In genomic region chr17:49368476-49369269, GRCm38 (mm10) we compare ENCODE assay signal across 32 mouse cellular contexts. TPM values are rescaled to one million over a fixed set of nuclear protein-coding genes. Genes with fewer than 3 reads are reported as not detected.
A peak's percentile ranks its signal among the peaks of the same experiment; 100 is the strongest.
DNase-seq lines count a peak whose midpoint lies in the region; ATAC-seq and TF ChIP-seq lines count a peak whose summit lies in the region.
"Had no signal": no experiment of that assay in that cellular context is flagged by ENCODE, and none has a peak within 500 bp of the region (broad histone marks: within the 10 kb centered on the region; RNA-seq: fewer than 3 reads in every experiment).

No protein-coding gene starts in this region.

- WGBS in liver, embryonic 15.5 days (ENCODE audit: insufficient replicate concordance): 29% methylated on average over 2 of the region's 2 CpGs
- WGBS in intestine, embryonic 15.5 days: 90% methylated on average over 2 of the region's 2 CpGs
- WGBS in liver, postnatal 0 days (ENCODE audit: insufficient replicate concordance): 74% methylated on average over 2 of the region's 2 CpGs

- DNase-seq in liver: no peak
- DNase-seq in ZHBTc4 (ENCODE audit: low read depth, low spot score): peak; percentile 25
- DNase-seq in liver, postnatal 0 days: no peak
- DNase-seq in adrenal gland, adult 2 months: no peak
- no peak for DNase-seq in spleen, adult 18-20 months
- DNase-seq: adrenal gland, postnatal 14 days; B cell, adult 2 months; cerebellum, adult 11 months; cerebellum, adult 2 months; cerebellum, adult 9-11 months; cerebellum, postnatal 25 days; gastrocnemius, adult 2 months; gastrocnemius, postnatal 14 days; heart, adult 18-20 months; heart, postnatal 10 days; heart, postnatal 36 days had no signal

- no peak overlapping the region for H3K4me2 ChIP-seq in liver, embryonic 15.5 days
- no peak overlapping the region for H3K4me2 ChIP-seq in intestine, embryonic 15.5 days (replicated peaks)
- no peak overlapping the region for H3K4me2 ChIP-seq in liver, postnatal 0 days (ENCODE audit: low read depth, low read length)
- H3K4me2 ChIP-seq: embryonic facial prominence, embryonic 12.5 days; embryonic facial prominence, embryonic 15.5 days; forebrain, embryonic 13.5 days; heart, embryonic 12.5 days; heart, embryonic 15.5 days; hindbrain, embryonic 13.5 days had no signal

- peak overlapping the region; percentile 61; the same call in 1 of the 2 replicates for H3K27ac ChIP-seq in liver, embryonic 15.5 days (replicated peaks)
- H3K27ac ChIP-seq in intestine, embryonic 15.5 days: no peak overlapping the region
- peak overlapping the region; percentile 92 for H3K27ac ChIP-seq in liver, postnatal 0 days (ENCODE audit: low read depth)
- H3K27ac ChIP-seq: embryonic facial prominence, embryonic 12.5 days; embryonic facial prominence, embryonic 15.5 days; forebrain, embryonic 10.5 days; forebrain, embryonic 13.5 days; gastrocnemius, adult 2 months; heart, embryonic 15.5 days; hindbrain, embryonic 10.5 days; hindbrain, embryonic 13.5 days had no signal

- H3K9me3 ChIP-seq in liver, embryonic 15.5 days (replicated peaks): no peaks in the 10 kb centered on the region
- H3K9me3 ChIP-seq in intestine, embryonic 15.5 days: no peaks in the 10 kb centered on the region
- H3K9me3 ChIP-seq in liver, postnatal 0 days (ENCODE audit: low read length): no peaks in the 10 kb centered on the region
- H3K9me3 ChIP-seq: embryonic facial prominence, embryonic 12.5 days; embryonic facial prominence, embryonic 15.5 days; forebrain, embryonic 10.5 days; forebrain, embryonic 13.5 days; heart, embryonic 12.5 days; heart, embryonic 15.5 days; hindbrain, embryonic 10.5 days; hindbrain, embryonic 13.5 days had no signal

- H3K36me3 ChIP-seq in liver, embryonic 15.5 days (replicated peaks): no peaks in the 10 kb centered on the region
- H3K36me3 ChIP-seq in intestine, embryonic 15.5 days: no peaks in the 10 kb centered on the region
- no peaks in the 10 kb centered on the region for H3K36me3 ChIP-seq in liver, postnatal 0 days (replicated peaks; ENCODE audit: insufficient read depth, low read length)
- H3K36me3 ChIP-seq: embryonic facial prominence, embryonic 12.5 days; embryonic facial prominence, embryonic 15.5 days; forebrain, embryonic 10.5 days; G1E; heart, embryonic 12.5 days; heart, embryonic 15.5 days; hindbrain, embryonic 10.5 days; hindbrain, embryonic 13.5 days had no signal

- ATAC-seq in liver, embryonic 15.5 days (ENCODE audit: insufficient read depth): peak; percentile 80
- peak; percentile 56 for ATAC-seq in intestine, embryonic 15.5 days
- ATAC-seq in liver, postnatal 0 days: peak; percentile 95
- no peak for ATAC-seq in erythroblast, adult 5-6 weeks (replicated peaks; ENCODE audit: low FRiP score, poor library complexity, severe bottlenecking)
- ATAC-seq: forebrain, embryonic 13.5 days; forebrain, embryonic 16.5 days; hindbrain, embryonic 16.5 days had no signal

- no peak overlapping the region for H3K9ac ChIP-seq in liver, embryonic 15.5 days
- H3K9ac ChIP-seq in intestine, embryonic 15.5 days: no peak overlapping the region
- H3K9ac ChIP-seq in liver, postnatal 0 days (replicated peaks): no peak overlapping the region
- H3K9ac ChIP-seq: embryonic facial prominence, embryonic 12.5 days; embryonic facial prominence, embryonic 15.5 days; forebrain, embryonic 13.5 days; heart, embryonic 12.5 days; heart, embryonic 15.5 days; hindbrain, embryonic 13.5 days had no signal

- no peaks in the 10 kb centered on the region for H3K27me3 ChIP-seq in liver, embryonic 15.5 days
- no peaks in the 10 kb centered on the region for H3K27me3 ChIP-seq in intestine, embryonic 15.5 days (replicated peaks)
- no peaks in the 10 kb centered on the region for H3K27me3 ChIP-seq in liver, postnatal 0 days (ENCODE audit: insufficient read depth, low read length)
- H3K27me3 ChIP-seq: CH12.LX; embryonic facial prominence, embryonic 12.5 days; embryonic facial prominence, embryonic 15.5 days; forebrain, embryonic 13.5 days; heart, embryonic 15.5 days had no signal

- TF ChIP-seq CTCF in liver, postnatal 0 days (IDR thresholded peaks at IDR 0.05; ENCODE audit: low read depth): no peak

- peak; percentile 77 for TF ChIP-seq EP300 in liver, postnatal 0 days (IDR thresholded peaks at IDR 0.05; ENCODE audit: low read depth)

- H3K4me3 ChIP-seq in liver, embryonic 15.5 days (replicated peaks): no peak overlapping the region
- no peak overlapping the region for H3K4me3 ChIP-seq in intestine, embryonic 15.5 days (replicated peaks)
- H3K4me3 ChIP-seq in liver, postnatal 0 days (ENCODE audit: low read depth, low read length): no peak overlapping the region
- H3K4me3 ChIP-seq: embryonic facial prominence, embryonic 12.5 days; embryonic facial prominence, embryonic 15.5 days; erythroblast, embryonic 14.5 days; forebrain, embryonic 10.5 days; forebrain, embryonic 13.5 days; gastrocnemius, adult 2 months; heart, embryonic 12.5 days; heart, embryonic 15.5 days; hindbrain, embryonic 10.5 days; hindbrain, embryonic 13.5 days had no signal

- peaks cover 5% of the 10 kb centered on the region for H3K4me1 ChIP-seq in liver, embryonic 15.5 days (replicated peaks)
- no peaks in the 10 kb centered on the region for H3K4me1 ChIP-seq in intestine, embryonic 15.5 days (replicated peaks)
- peaks cover 7% of the 10 kb centered on the region; the same call in 1 of the 2 replicates for H3K4me1 ChIP-seq in liver, postnatal 0 days (ENCODE audit: insufficient read depth)
- H3K4me1 ChIP-seq: embryonic facial prominence, embryonic 12.5 days; embryonic facial prominence, embryonic 15.5 days; heart, embryonic 12.5 days; heart, embryonic 15.5 days; hindbrain, embryonic 10.5 days; hindbrain, embryonic 13.5 days had no signal

RNA-seq across cellular contexts. Expression of gene Mocs1, which starts 59.5 kb away (rescaled TPM):
- polyA plus RNA-seq in liver, embryonic 15.5 days (2015; fragmentation: Nextera tagmentation; extraction: Ambion mirVana): 10.4 and 10.5 TPM in 2 replicates
- 8.0 and 9.3 TPM in 2 replicates for polyA plus RNA-seq in intestine, embryonic 15.5 days (2015; fragmentation: Nextera tagmentation; extraction: Ambion mirVana)
- 8.8 and 11.8 TPM in 2 replicates for polyA plus RNA-seq in liver, postnatal 0 days (2015; fragmentation: Nextera tagmentation; extraction: Ambion mirVana)
- 128 and 146 TPM in 2 replicates for total RNA-seq in erythroblast, adult 5-6 weeks (2015; ENCODE audit: low replicate concordance)
- 47.8 and 50.6 TPM in 2 replicates for total RNA-seq in erythroblast, adult 5-6 weeks (2017; ENCODE audit: low replicate concordance)
- total RNA-seq in adrenal gland, adult 2 months (2021): 10 to 100 TPM; 36.2 to 55.3 TPM
- polyA plus RNA-seq in adrenal gland, adult 2 months (2012; rRNA removed): 39.5 and 42.7 TPM in 2 replicates
